Mouse (Mus musculus) limb, embryonic 13.5 days (tissue): ENCODE results near the gene Thsd1. TPM values are rescaled to one million over a fixed set of nuclear protein-coding genes. Genes with fewer than 3 reads are reported as not detected.
"Not testable (repeated sequence)": the region's sequence is repeated elsewhere in the genome, so short reads cannot be mapped to it uniquely, and the experiment has no call there.

Experiments
- ATAC-seq: fragments of 200-750 bp; cut with Nextera tagmentation; 2 replicates; pipeline ENCODE4 v1.8.0; 2017; ENCODE audit warnings: low read depth, moderate number of reproducible peaks, moderate TSS enrichment; ENCODE audit not compliant: low FRiP score
- H3K27ac ChIP-seq: fragments of 300-500 bp; sonication (generic); 2 replicates; pipeline ENCODE4 v1.5.1; 2015; ENCODE audit warnings: inconsistent platforms, mild to moderate bottlenecking, moderate library complexity
- H3K27me3 ChIP-seq: fragments of 300-500 bp; sonication (generic); 2 replicates; pipeline ENCODE4 v1.6.1; 2015; ENCODE audit warnings: mild to moderate bottlenecking, inconsistent platforms
- H3K36me3 ChIP-seq: fragments of 300-500 bp; sonication (generic); 2 replicates; pipeline ENCODE4 v1.6.1; 2015; ENCODE audit warnings: inconsistent platforms, mild to moderate bottlenecking, moderate library complexity
- H3K4me1 ChIP-seq: fragments of 300-500 bp; sonication (generic); 2 replicates; pipeline ENCODE4 v1.6.1; 2015; ENCODE audit warnings: inconsistent platforms
- H3K4me2 ChIP-seq: fragments of 300-500 bp; sonication (generic); replicated peaks from 2 replicates; pipeline ENCODE4 v1.6.1; 2015; ENCODE audit warnings: inconsistent platforms, mild to moderate bottlenecking, moderate library complexity
- H3K4me3 ChIP-seq: fragments of 300-500 bp; sonication (generic); 2 replicates; pipeline ENCODE4 v1.5.1; 2015; ENCODE audit warnings: moderate library complexity, mild to moderate bottlenecking, inconsistent platforms
- H3K9ac ChIP-seq: fragments of 300-500 bp; sonication (generic); 2 replicates; pipeline ENCODE4 v1.6.1; 2015; ENCODE audit warnings: mild to moderate bottlenecking, inconsistent platforms
- H3K9me3 ChIP-seq: fragments of 300-500 bp; sonication (generic); 2 replicates; pipeline ENCODE4 v1.6.1; 2016; ENCODE audit warnings: inconsistent platforms
- WGBS: fragments of 180-500 bp; shearing (Covaris S2); methylation state at CpG from one replicate; pipeline ENCODE4 v1.1.7; 2015; 5-methylcytosine and 5-hydroxymethylcytosine counted together
- polyA plus RNA-seq: library from polyadenylated mRNA; unstranded; fragments of >200 nt; fragmentation: Nextera tagmentation; extraction: Ambion mirVana; gene quantifications from 2 replicates; pipeline ENCODE4 v1.2.1, GENCODE M21; 2015

Gene Thsd1
- polyA plus RNA-seq, 1 experiment from 2014 or later: 12.1 TPM

GRCm38 (mm10) chr8:22266809-22267208 is 39.7 kb downstream of the Thsd1 start:
- ATAC-seq: no peak
- H3K4me2 ChIP-seq: no peak overlapping the region
- no peak overlapping the region for H3K27ac ChIP-seq
- H3K9ac ChIP-seq: no peak overlapping the region
- no peaks in the 10 kb centered on the region for H3K36me3 ChIP-seq
- H3K4me3 ChIP-seq: no peak overlapping the region
- 86% methylated on average over 3 of the region's 3 CpGs for WGBS
- H3K9me3 ChIP-seq: no peaks in the 10 kb centered on the region
- H3K27me3 ChIP-seq: no peaks in the 10 kb centered on the region
- H3K4me1 ChIP-seq: peaks cover 6% of the 10 kb centered on the region; the same call in 1 of the 2 replicates

DNA sequence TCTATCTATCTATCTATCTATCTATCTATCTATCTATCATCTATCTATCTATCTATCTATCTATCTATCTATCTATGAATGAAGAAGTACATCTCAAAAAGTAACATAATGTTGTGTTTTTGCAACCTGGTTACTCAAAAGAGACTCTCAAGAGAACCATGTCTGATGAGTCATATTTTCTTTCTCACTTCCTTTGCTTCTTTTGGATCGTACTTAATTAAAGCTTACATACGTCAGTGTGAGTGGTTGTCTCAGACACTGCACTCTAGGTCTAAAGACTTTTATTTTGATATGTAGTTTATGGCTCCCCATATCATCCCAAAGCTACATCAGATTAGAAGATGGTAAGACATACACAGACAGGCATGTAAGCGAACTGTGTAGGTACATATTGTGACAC is 46.0 kb downstream of the Thsd1 start:
- Histone ChIP-seq H3K9me3 (no peaks in the 10 kb centered on the region), H3K4me3 (no peak overlapping the region), H3K36me3 (no peaks in the 10 kb centered on the region), H3K4me2 (no peak overlapping the region), H3K4me1 (no peaks in the 10 kb centered on the region), H3K9ac (no peak overlapping the region), H3K27me3 (no peaks in the 10 kb centered on the region), H3K27ac (no peak overlapping the region)
- 88% methylated on average over 3 of the region's 3 CpGs for WGBS
- no peak for ATAC-seq

- ATAC-seq: no peak
- no peak overlapping the region for H3K4me3 ChIP-seq
- 75% methylated on average over 10 of the region's 10 CpGs for WGBS
- H3K4me2 ChIP-seq: no peak overlapping the region
- no peaks in the 10 kb centered on the region for H3K9me3 ChIP-seq
- no peak overlapping the region for H3K9ac ChIP-seq
- H3K27ac ChIP-seq: no peak overlapping the region
- no peaks in the 10 kb centered on the region for H3K27me3 ChIP-seq
- H3K36me3 ChIP-seq: no peaks in the 10 kb centered on the region
- no peaks in the 10 kb centered on the region for H3K4me1 ChIP-seq
Observed at GRCm38 (mm10) chr8:22274641-22275040, 47.5 kb downstream of the Thsd1 start.

- Histone ChIP-seq H3K36me3 (no peaks in the 10 kb centered on the region), H3K4me1 (no peaks in the 10 kb centered on the region), H3K9me3 (no peaks in the 10 kb centered on the region), H3K27ac (no peak within 1 kb of the TSS), H3K27me3 (no peaks in the 10 kb centered on the region), H3K9ac (no peak within 1 kb of the TSS), H3K4me2 (no peak within 1 kb of the TSS), H3K4me3 (no peak within 1 kb of the TSS)
- ATAC-seq: peak; percentile 61; the same call in 1 of the 2 replicates
- 48% methylated on average over 2 of the region's 2 CpGs for WGBS
Observed at GRCm38 (mm10) chr8:22282999-22283491, 55.9 kb downstream of the Thsd1 start, which contains the start of gene Tpte. Gene Tpte, plus strand, starts transcription at chr8:22283441.

DNA sequence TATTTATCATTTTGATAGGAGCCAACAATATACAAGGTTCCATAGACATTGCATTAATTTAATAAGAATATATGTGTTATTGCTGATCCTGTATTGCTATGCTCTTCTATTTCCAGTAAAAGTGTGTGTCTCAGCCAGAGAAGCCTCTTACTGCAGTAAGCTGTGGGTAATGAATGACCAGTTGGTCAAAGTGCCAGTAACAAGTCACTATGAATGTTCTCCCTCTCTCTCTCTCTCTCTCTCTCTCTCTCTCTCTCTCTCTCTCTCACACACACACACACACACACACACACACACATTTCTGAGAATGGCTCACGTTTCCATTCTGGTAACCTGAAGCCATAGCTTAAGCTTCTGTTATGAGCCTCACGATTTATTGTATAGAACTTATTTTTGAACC is 75.2 kb downstream of the Thsd1 start:
- Histone ChIP-seq H3K4me2 (no peak overlapping the region), H3K4me3 (no peak overlapping the region), H3K27ac (no peak overlapping the region), H3K4me1 (peaks cover 9% of the 10 kb centered on the region; the same call in 1 of the 2 replicates), H3K36me3 (no peaks in the 10 kb centered on the region), H3K9me3 (no peaks in the 10 kb centered on the region), H3K27me3 (no peaks in the 10 kb centered on the region), H3K9ac (no peak overlapping the region)
- no peak for ATAC-seq
- 34% methylated on average over 2 of the region's 2 CpGs for WGBS

- peak; percentile 67; the same call in 1 of the 2 replicates for ATAC-seq
- Histone ChIP-seq H3K4me2 (peak overlapping the region; percentile 56), H3K4me1 (peaks cover 9% of the 10 kb centered on the region; the same call in 1 of the 2 replicates), H3K9ac (peak overlapping the region; percentile 43; the same call in 1 of the 2 replicates), H3K4me3 (peak overlapping the region; percentile 20), H3K36me3 (no peaks in the 10 kb centered on the region), H3K27ac (no peak overlapping the region), H3K9me3 (no peaks in the 10 kb centered on the region), H3K27me3 (no peaks in the 10 kb centered on the region)
- WGBS: 21% methylated on average over 7 of the region's 7 CpGs
Observed at GRCm38 (mm10) chr8:22302896-22303306, 75.8 kb downstream of the Thsd1 start.

- 83% methylated on average over 9 of the region's 9 CpGs for WGBS
- H3K27me3 ChIP-seq, H3K4me1 ChIP-seq, H3K36me3 ChIP-seq, H3K27ac ChIP-seq, H3K4me3 ChIP-seq, H3K9me3 ChIP-seq, ATAC-seq, H3K4me2 ChIP-seq, H3K9ac ChIP-seq: not testable (repeated sequence)
Observed at GRCm38 (mm10) chr8:22304045-22304444, 76.9 kb downstream of the Thsd1 start.

GRCm38 (mm10) chr8:22306999-22307398 is 79.9 kb downstream of the Thsd1 start:
- Histone ChIP-seq H3K36me3 (no peaks in the 10 kb centered on the region), H3K4me3 (no peak overlapping the region), H3K9me3 (no peaks in the 10 kb centered on the region), H3K27ac (no peak overlapping the region), H3K4me2 (no peak overlapping the region), H3K4me1 (peaks cover 9% of the 10 kb centered on the region; the same call in 1 of the 2 replicates), H3K9ac (no peak overlapping the region), H3K27me3 (no peaks in the 10 kb centered on the region)
- 69% methylated on average over 10 of the region's 10 CpGs for WGBS
- ATAC-seq: no peak

Other genes with a start within 250 kb of the Thsd1 start
- 0.65 and 0.83 TPM in 2 replicates for gene Atp7b, start 167.0 kb upstream of the Thsd1 start, polyA plus RNA-seq
- 47.2 and 48.7 TPM in 2 replicates for gene Alg11, start 166.6 kb upstream of the Thsd1 start, polyA plus RNA-seq
- 0.08 and 0.22 TPM in 2 replicates for gene Nek5, start 102.3 kb upstream of the Thsd1 start, polyA plus RNA-seq
- 5.7 and 6.0 TPM in 2 replicates for gene Nek3, start 60.9 kb upstream of the Thsd1 start, polyA plus RNA-seq
- 44.0 and 45.1 TPM in 2 replicates for gene Ckap2, start 41.5 kb upstream of the Thsd1 start, polyA plus RNA-seq
- gene Vps36, start 34.5 kb upstream of the Thsd1 start, polyA plus RNA-seq: 35.0 and 37.9 TPM in 2 replicates
- not detected in 2 replicates for gene Tpte, start 56.1 kb downstream of the Thsd1 start, polyA plus RNA-seq
- gene Slc25a15, start 171.3 kb downstream of the Thsd1 start, polyA plus RNA-seq: 17.0 and 17.3 TPM in 2 replicates
- 36.2 and 36.7 TPM in 2 replicates for gene Mrps31, start 184.0 kb downstream of the Thsd1 start, polyA plus RNA-seq